Mouse (Mus musculus): Measurements from ENCODE around the gene Rtl9.
A peak's percentile ranks its signal among the peaks of the same experiment; 100 is the strongest.

Gene Rtl9

DNA sequence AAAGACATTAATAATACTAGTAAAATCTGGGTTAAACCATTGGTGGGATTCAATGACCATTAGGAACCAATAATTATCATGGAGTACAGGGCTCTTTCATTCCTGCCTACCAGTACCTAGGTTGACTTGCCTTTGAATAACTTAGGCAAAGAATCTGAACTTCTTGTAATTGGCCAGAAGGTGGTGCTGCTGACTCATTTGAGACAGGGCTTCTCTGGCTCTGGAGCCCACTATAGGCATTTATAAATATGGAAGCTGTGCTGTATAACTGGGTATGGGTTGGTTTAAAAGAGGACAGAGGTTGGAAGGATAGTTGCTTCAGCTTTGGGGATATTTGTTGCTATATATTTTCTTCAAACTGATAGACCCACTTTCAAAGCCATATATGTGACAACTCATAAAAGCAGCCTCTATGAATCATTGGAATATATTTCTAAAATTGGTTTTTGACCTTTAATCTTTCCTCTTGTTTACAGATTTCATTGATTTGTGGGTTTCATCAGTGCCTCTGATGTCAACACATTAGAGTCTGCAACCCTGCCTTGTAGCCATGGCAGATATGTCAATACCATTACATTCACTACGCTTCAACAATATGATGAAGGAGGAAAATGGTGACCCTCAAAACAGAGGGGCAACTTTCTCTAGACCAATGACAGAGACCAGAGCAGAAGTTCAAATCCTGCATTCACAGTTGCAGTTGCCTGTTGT, at the start of gene Rtl9:
Gene Rtl9, plus strand, starts transcription at position 551 of the 711 bp plus-strand sequence.
- DNase-seq (ENCODE audit: low read depth, low spot score) = peak; percentile 13

DNA sequence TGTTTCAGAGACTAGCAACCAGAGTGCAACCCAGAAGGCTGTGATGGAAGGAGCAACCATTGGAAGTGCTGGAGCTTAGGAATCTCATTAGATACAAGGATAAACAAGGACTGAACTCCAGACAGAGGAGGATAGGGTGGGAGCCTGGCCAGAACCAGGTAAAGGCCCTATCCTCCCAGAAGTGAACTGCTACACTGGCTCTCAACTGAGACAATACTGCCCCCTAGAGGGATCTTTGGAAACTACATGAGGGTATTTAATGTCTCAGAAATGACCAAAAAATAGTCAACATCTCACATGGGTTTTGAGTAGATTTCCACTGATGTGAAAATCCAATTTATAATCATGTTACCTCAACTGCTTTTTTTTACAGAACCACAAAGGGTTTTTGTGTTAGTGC, 47.9 kb upstream of the Rtl9 start:
- DNase-seq (ENCODE audit: low read depth, low spot score) = peak; percentile 52

DNA sequence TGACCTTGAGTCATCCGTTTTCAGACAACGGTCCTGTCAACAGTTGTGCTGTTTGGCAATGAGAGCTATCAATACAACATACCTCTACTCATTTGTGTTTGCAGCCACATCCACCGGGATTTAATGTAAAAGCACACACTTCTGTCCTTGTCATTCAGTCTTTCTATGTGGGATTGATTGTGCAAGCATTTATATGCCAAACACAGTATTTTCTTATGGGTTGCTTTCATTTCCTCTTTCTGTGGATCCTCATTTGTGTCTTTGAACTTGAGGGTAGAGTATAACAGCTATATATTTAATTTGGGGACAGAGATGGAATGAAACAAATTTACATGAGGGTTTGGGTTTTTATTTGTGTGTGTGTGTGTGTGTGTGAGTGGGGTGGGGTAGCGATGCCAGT, 47.5 kb upstream of the Rtl9 start:
- DNase-seq (ENCODE audit: low read depth, low spot score) = peak; percentile 34

DNA sequence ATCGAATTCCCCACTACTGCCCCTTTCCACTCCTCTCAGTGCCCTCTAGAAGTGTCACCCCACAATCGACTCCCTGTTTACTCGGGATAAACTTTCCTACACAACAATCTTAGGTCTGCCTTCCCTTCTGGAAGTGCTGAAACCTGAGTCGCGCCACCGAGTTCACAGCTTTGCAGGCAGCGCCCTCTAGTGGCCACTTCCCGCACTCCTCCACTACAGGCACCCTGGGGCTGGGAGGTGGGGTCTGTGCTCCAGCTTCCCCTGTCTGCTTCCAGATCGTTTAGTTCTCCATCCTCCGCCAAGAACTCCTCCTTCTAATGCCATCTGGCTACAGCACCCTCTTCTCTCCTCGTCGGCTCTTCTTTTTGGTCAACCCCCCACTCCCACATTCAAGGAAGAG, 40.6 kb upstream of the Rtl9 start:
- peak; percentile 50 for DNase-seq (ENCODE audit: low read depth, low spot score)

DNA sequence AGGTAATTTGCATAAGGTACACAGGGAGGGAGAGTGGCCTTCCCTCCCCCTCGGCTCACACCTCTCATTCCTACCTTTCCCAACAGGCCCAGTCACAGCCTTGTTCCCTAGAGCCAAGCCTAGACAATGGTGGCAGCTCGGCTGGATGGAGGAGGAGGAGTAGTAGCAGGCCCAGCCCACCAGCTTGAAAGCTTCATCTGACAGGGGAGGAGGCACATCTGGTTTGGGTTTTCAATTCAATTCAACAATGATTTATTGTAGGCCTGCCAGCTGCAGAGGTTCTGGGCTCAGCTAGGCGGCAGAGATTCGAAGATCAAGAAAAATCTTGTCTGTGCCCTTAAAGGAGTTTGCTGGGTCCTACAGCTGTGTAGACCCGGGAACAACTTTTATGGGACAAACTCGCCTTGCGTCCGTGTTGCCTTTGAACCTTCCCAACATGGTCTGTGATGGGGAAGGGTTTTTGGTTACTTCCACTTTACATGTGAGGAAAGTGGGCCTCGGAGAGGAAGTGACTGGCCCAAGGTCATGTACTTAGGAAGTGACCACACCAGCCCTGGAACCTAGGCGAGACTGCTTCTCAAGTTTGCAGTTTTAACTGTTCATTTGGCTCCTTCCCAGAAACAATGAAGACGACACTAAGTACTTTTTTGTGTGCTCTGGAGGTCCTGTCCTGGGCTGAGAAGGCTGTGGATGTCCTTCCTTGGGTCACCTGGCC, 36.6 kb upstream of the Rtl9 start:
- no peak for DNase-seq (ENCODE audit: low read depth, low spot score)

DNA sequence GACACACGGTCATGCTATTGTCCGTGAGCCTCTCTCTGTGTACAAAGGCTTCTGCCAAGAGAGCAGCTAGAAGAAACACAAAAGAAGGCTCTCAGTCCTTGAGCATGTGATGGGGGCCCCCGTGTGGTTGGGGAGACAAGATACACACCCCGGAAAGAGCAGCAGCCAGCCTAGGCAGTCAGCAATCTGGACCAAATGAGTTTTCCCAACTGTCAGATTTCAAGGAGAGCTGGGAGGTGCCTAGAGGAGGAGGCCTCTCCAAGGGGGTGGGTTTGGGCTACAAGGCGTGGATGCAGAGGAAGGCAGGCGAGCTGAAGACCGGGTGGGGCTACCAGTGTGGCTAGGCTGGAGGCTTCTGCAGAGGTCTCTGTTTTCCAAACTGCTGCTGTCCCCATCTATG, 35.6 kb upstream of the Rtl9 start:
- DNase-seq (ENCODE audit: low read depth, low spot score) = no peak

DNA sequence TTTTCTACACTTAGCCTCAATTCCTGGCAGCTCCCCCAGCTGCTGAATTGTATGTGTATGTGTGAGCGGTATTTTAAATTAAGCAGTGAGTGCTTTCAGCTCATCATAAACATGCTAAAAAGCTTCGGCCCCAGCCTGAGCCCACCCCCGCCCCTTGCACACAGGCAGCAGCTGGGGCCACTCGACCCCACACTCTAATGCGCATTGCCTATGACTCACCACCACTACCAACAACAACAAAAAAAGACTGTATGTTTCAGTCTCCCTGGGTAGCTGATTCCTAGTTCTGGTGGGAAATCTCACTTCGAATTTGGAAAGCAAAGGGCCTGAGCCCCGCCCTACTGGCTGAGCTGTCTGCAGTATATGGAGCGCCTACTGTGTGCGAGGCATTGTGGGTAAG, 35.1 kb upstream of the Rtl9 start:
- DNase-seq (ENCODE audit: low read depth, low spot score) = no peak

DNA sequence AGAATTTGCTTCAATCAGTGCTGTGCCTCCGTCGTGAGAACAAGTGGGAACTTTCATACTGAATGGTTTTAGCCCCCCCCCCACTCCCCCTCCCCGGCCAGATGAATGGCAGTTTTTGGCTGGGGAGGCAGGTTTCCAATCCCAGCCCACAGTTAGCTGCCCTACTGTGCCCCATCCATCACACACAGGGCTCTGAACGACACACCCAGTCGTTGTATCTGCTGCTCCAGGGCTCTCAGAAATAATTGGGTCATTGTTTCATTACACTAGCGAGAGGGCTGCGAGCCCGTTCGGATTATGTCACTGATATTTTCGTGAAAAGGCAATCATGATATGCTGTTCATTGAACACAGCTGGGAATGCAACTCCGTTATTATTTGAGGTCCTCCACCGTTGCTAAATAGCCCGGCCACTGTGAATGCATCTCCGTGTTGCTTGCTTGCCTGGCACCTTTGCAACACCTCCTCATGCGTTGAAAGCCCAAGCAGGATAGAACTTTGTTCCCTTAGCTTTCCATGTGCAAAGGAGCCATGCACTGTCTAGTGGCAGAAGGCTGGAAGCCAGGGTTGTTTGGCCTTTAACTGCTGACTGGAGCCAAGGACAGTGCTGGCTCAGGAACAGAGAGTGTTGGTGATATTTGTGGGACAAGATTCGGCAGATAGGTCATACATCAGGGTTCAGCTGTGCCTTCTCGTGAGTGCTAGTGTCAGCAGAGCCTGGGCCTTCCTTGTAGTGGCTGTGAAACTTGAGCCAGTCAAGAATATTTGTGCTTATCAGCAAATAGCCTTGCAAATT, 32.9 kb upstream of the Rtl9 start:
- DNase-seq (ENCODE audit: low read depth, low spot score) = no peak

DNA sequence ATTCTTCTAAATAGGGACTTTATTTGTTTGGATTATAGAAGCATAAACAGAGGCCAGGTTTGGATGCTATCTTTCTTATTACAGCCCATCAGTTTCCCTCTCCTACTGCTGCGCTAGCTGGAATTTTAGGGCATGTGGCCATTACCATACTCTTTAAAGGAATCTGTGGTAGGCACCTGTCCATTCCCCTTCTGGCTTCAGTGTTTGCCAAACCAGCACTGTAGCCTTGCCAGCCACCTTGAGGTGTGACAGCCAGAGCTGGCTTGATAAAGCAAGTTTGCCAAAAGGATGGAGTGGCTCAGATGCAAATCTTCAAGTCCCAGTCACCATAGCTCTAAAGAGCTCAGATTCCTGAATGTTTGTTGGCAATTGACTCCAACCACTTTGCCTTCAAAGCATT, 32.3 kb upstream of the Rtl9 start:
- DNase-seq (ENCODE audit: low read depth, low spot score) = no peak

DNA sequence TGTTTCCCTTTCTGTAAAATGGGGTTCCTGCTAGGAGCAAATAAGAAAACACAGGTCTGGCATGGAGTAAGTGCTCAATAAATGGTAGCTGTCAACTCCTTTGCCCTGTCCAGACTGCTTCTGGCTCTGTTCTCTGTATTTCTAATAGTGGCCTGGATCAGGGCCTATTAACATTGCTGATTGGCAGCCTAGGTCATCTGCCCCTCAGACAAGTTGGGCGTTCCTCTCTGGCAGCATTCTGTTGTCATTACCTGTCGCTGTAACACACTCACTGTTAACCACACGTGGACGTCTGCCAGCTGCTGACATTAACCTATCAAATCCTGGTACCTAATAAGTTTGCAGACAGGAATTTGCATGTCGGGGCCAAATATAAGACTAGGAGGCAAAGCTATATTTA, 31.8 kb upstream of the Rtl9 start:
- DNase-seq (ENCODE audit: low read depth, low spot score) = no peak

DNA sequence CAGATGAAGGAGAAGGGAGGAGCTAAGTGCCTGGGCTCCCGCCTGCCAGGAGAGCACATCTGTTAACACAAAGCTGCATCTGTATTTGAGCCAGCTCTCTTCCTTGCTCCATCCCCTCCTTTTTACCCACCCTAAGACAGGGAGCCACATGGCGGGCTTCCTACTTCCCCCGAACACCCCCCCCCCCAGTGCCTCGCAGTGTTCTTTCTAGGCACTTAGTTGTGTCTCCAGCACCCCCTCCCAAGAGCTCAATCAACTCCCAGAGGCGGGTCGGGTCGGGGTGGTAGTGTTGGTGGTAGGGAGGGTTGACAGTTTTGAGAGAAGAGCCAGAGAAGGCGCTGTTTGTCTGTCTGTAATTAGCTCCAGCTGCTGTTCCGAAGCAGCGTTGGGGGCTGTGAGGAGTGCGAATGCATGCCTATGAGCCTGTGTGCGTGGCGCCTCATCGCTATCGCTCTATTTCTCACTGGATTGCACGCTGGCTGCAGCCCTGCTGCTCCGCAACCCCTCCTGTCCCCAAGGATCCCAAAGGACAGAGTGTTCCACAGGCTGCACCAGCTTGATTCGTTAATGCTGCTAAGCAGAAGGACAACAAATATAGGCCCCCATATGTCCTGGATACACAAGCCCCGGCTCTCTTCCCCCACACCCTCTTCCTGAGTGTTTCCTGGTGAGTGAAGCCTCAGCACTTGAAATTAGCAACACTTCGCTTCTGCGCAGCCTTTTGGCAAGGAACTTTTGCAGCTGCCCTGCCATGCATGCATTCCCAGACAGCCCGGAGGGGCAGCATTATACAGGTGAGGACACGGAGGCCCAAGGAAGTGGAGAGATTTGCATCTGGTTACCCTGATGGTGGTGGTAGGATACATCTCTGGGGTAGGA, 18.7 kb upstream of the Rtl9 start:
- DNase-seq (ENCODE audit: low read depth, low spot score) = no peak

DNA sequence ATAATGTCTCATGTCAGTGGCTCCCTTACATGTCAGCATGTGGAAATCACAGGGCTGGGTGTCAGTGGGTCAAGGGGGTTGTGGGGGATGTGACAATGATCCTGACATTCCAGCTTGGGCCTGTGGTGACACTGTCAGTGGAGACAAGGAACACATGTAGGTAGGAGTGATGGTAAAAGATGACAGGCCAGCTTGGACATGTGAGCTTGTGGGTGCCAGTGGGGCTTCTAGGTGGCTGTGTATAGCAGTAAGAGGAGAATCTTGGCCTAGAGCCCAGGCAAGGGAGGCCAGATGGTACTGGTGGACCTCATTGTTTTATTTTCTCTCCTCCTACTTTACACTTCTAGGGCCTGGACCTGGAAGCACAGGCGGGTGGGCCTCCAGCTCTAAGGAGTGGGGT, 16.7 kb upstream of the Rtl9 start:
- no peak for DNase-seq (ENCODE audit: low read depth, low spot score)

DNA sequence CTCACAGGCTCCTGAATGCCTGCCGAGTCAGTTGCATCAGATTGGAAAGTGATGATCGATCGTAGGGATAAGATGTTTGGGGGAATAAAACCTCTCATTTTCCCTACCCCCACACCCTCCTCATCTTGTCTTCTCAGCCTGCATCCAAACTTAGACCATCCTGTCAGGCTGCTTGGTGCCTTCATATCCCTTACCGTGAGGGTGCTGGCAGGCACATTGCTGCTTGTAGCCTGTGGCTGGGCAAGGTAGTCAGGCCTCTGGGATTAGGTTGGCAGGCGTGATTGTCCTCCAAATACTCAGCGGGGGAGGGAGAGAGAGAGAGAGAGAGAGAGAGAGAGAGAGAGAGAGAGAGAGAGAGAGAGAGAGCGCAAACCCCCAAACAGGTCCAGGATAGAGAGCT, 11.2 kb upstream of the Rtl9 start:
- DNase-seq (ENCODE audit: low read depth, low spot score) = no peak

DNA sequence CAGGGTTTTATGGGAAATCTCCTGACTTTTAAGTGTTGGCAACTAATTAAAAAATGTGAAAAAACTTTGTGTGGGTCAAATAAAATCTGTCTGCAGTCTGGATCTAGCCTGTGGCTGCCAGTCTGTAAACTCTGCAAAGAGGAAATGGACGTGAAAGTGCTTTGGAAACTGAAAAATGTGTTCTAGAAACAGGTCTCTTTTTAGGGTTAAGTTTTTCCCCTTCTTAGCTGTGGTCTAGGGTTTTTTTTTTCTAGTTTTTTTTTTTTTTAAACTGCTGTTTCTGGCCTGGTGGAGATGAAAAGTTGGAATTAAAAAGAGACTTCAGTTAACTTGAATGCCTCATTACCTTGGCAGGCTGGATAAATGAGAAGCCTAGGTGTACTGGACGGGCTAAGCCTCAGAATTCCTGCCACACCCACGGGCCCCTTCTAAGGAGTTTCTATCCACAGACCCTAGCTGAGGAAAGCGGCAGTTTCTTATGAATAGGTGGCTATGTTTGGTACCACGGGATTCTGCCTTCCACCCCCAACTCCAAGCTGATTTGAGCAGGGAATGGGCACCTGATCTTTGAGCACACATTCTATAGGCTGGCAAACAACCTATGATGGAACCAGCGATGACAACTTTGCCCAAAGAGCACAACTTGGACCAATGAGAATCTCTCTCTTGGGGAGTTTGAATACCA, 8.3 kb upstream of the Rtl9 start:
- DNase-seq (ENCODE audit: low read depth, low spot score) = no peak

DNA sequence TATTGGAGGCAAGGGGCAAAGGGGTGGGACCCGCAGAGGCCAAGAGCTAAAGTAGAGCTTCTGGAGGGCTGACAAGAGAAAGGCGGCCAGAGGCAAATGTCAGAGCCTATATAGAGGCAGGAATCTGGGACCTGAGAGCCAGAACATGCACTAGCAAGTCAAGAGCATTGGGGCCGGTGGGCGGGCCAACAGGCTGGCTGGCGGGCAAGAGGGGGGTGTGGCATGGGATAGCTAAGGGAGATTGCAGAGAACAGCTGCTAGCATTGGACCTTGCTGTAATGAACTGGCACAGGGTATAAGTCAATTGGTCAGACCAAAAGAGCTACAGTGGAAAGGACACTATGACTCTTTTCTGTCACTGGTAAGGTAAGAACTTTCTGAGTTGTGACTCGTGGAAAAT, 1.8 kb upstream of the Rtl9 start:
- no peak for DNase-seq (ENCODE audit: low read depth, low spot score)

DNA sequence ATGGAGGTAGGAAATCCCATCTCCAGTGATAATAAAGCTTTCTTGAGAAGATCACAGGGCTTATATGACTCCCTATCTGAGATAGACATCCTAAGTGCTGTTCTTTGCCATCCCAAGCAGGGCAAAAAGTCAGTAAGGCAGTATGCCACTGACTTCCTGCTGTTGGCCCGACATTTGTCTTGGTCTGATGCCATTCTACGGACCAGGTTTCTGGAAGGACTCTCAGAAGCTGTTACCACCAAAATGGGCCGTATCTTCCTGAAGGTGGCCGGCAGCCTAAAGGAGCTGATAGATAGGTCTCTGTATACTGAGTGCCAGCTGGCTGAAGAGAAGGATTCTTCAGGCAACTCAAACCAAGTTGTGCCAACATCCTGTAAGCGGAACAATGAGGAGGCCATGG, 3.8 kb downstream of the Rtl9 start:
- DNase-seq (ENCODE audit: low read depth, low spot score) = no peak

DNA sequence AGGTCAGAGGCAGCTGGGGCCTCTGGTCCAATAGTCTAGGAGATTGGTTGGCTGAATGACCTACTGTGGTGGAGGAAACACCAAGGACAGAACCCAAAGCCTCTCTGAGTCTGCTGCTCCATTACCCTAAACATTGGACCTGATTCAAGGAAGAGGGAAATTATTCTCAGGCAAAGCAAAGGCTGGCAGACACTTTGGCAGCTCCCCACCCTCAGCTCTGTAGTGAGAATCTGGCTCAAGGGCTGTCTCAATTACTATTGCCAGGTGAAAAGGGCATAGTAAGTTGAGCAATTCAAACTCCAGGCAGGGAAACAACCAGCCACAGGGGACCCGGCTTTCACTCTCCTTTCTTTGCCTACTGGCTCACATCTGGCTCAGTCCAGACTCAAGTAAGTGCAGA, 6.5 kb downstream of the Rtl9 start:
- no peak for DNase-seq (ENCODE audit: low read depth, low spot score)

DNA sequence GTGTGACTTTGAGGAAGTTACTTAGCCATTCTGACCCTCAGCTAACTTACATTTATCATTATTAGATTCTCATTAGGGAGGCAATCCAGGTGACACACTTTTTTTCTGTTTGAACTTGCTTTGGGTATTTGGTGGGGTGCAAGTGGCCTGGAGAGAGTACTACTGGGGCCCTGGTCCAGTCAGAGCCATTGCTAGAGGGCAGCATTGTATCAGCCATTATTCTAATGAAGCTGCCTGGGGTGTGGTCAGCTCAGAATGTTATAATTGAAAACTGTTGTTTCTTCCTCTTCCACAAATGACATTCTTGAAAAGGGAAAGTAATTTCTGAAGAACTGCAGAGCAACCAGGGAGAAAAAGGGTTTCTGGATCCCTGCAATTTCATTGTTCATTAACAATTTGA, 13.2 kb downstream of the Rtl9 start:
- no peak for DNase-seq (ENCODE audit: low read depth, low spot score)
